Mouse (Mus musculus) heart, postnatal 0 days (tissue): ENCODE results near the gene Olfr39. TPM values are rescaled to one million over a fixed set of nuclear protein-coding genes. Genes with fewer than 3 reads are reported as not detected.
"Not testable (repeated sequence)": the region's sequence is repeated elsewhere in the genome, so short reads cannot be mapped to it uniquely, and the experiment has no call there.

Experiments
- ATAC-seq: fragments of 200-750 bp; cut with Nextera tagmentation; 2 replicates; pipeline ENCODE4 v1.8.0; 2017; ENCODE audit warnings: low read depth, moderate number of reproducible peaks, moderate library complexity; ENCODE audit not compliant: insufficient read depth
- DNase-seq: peaks from one replicate; pipeline ENCODE4 v3.0.0-alpha.2; 2016; ENCODE audit warnings: low spot score
- H3K27ac ChIP-seq: fragments of 300-500 bp; sonication (generic); 2 replicates; pipeline ENCODE4 v1.5.1; 2014; ENCODE audit warnings: low read depth, mild to moderate bottlenecking
- H3K27me3 ChIP-seq: fragments of 300-500 bp; sonication (generic); 2 replicates; pipeline ENCODE4 v1.6.1; 2014; ENCODE audit warnings: low read length, mixed read lengths; ENCODE audit not compliant: control insufficient read depth, insufficient read depth
- H3K36me3 ChIP-seq: fragments of 300-500 bp; sonication (generic); replicated peaks from 2 replicates; pipeline ENCODE4 v1.6.1; 2014; ENCODE audit warnings: low read length, mixed read lengths; ENCODE audit not compliant: control insufficient read depth, insufficient read depth
- H3K4me1 ChIP-seq: fragments of 300-500 bp; sonication (generic); 2 replicates; pipeline ENCODE4 v1.6.1; 2014; ENCODE audit warnings: antibody characterized with exemption; ENCODE audit not compliant: control insufficient read depth, insufficient read depth
- H3K4me2 ChIP-seq: fragments of 300-500 bp; sonication (generic); 2 replicates; pipeline ENCODE4 v1.6.1; 2014; ENCODE audit warnings: low read depth, mild to moderate bottlenecking, low read length, moderate library complexity
- H3K4me3 ChIP-seq: fragments of 300-500 bp; sonication (generic); 2 replicates; pipeline ENCODE4 v1.5.1; 2014; ENCODE audit warnings: low read depth, low read length
- H3K9ac ChIP-seq: fragments of 300-500 bp; sonication (generic); replicated peaks from 2 replicates; pipeline ENCODE4 v1.6.1; 2014; ENCODE audit warnings: low read depth, low read length, mixed read lengths
- H3K9me3 ChIP-seq: fragments of 300-500 bp; sonication (generic); replicated peaks from 2 replicates; pipeline ENCODE4 v1.6.1; 2016; ENCODE audit warnings: low read length; ENCODE audit not compliant: control insufficient read depth
- CTCF ChIP-seq: IDR thresholded peaks from 2 replicates; pipeline ENCODE4 v1.5.1; 2016; ENCODE audit warnings: antibody characterized with exemption, control low read depth, low read depth
- EP300 ChIP-seq: IDR thresholded peaks from 2 replicates; pipeline ENCODE4 v1.6.1; 2016; ENCODE audit warnings: antibody characterized with exemption, low read depth
- WGBS: fragments of 180-500 bp; shearing (Covaris S2); extraction: QIAGEN DNeasy Blood & Tissue Kit; methylation state at CpG from one replicate; pipeline ENCODE4 v1.1.7; 2014; 5-methylcytosine and 5-hydroxymethylcytosine counted together
- polyA plus RNA-seq: library from polyadenylated mRNA; unstranded; fragments of >200 nt; fragmentation: Nextera tagmentation; extraction: Ambion mirVana; gene quantifications from 2 replicates; pipeline ENCODE4 v1.2.1, GENCODE M21; 2015
- total RNA-seq: library from RNA; depleted of rRNA; stranded (reverse); fragments of >200 nt; gene quantifications from 2 replicates; pipeline ENCODE4 v1.2.3, GENCODE M21; 2014; ENCODE audit warnings: low replicate concordance; rRNA removed

Gene Olfr39
- total RNA-seq, result not detected in 2 replicates
- not detected in 2 replicates for polyA plus RNA-seq

DNA sequence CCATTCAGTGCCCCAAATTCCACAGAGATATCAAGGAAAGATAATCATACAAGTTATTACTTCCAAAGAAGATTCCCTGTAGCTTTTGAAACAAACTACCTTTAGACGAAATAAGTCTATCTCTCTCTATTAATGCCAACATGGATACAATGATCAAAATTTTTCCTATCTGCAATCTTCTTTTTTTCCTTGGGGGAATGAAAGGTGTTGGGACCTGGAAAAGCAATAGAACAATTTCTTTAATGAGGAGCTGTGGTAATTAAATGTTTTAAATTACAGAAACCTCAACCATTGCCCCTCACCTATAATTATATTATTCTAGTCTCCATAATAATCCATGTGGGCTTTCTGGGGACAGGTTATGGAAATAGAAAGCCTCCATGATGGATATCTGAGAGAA is at the start of gene Olfr39:
Gene Olfr39, plus strand, starts transcription at position 301 of the 400 bp plus-strand sequence.
- 58% methylated on average over 1 of the region's 1 CpGs for WGBS
- no peak within 1 kb of the TSS for H3K4me3 ChIP-seq
- ATAC-seq (no peak), DNase-seq (no peak)
- H3K27ac ChIP-seq, result no peak within 1 kb of the TSS
- H3K4me2 ChIP-seq, result no peak within 1 kb of the TSS
- H3K36me3 ChIP-seq, result no peaks in the 10 kb centered on the region
- TF ChIP-seq EP300 (no peak), CTCF (no peak)
- no peak within 1 kb of the TSS for H3K9ac ChIP-seq
- H3K9me3 ChIP-seq, result no peaks in the 10 kb centered on the region
- H3K4me1 ChIP-seq, result no peaks in the 10 kb centered on the region
- H3K27me3 ChIP-seq, result no peaks in the 10 kb centered on the region

DNA sequence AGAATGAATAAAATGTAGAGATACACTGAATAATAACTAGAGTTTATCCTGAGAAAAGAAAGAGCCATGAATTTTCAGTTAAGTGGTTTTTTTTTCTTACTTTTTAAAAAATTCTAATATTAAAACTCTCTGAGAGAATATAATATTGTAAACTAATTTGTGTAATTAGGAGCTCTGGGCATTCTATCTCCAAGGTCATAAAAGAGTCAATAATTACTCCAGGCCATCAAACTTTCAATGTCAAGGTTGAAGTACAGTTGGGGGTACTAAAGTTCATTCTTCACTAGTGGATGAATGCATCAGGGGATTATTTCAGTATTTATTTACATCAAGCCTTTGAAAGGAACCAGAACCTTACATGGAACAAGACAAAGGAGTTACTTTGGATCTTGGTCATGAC is 45.3 kb upstream of the Olfr39 start, which contains the start of gene Olfr872:
Gene Olfr872, plus strand, starts transcription at position 301 of the 400 bp plus-strand sequence.
- no peak within 1 kb of the TSS for H3K9ac ChIP-seq
- no peak within 1 kb of the TSS for H3K4me2 ChIP-seq
- H3K4me3 ChIP-seq, result no peak within 1 kb of the TSS
- ATAC-seq (no peak), DNase-seq (no peak)
- TF ChIP-seq EP300, result no peak
- no peak for TF ChIP-seq CTCF
- H3K9me3 ChIP-seq, result no peaks in the 10 kb centered on the region
- H3K4me1 ChIP-seq, result no peaks in the 10 kb centered on the region
- no peak within 1 kb of the TSS for H3K27ac ChIP-seq
- no peaks in the 10 kb centered on the region for H3K36me3 ChIP-seq
- no peaks in the 10 kb centered on the region for H3K27me3 ChIP-seq

DNA sequence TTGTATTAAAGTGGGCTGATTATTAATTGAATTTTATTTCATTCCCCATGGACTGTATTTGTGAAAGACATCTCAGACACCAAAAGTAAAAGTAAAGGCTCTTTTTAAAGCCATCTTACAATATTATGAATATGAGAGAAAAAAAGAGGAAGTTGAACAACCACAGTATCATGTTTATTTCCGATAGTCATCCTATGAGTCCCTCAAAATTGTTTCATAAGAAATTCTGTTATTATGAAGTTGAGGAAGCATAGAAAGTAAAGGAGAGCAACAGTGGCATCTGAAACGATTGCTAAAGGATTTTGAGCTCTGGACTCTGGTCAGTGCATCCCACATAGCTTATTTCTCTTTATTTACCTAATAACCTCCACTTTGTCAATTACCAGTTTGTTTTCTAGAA is 44.8 kb upstream of the Olfr39 start:
- Histone ChIP-seq H3K9ac (no peak overlapping the region), H3K4me3 (no peak overlapping the region), H3K27ac (no peak overlapping the region), H3K4me2 (no peak overlapping the region), H3K9me3 (no peaks in the 10 kb centered on the region), H3K36me3 (no peaks in the 10 kb centered on the region), H3K4me1 (no peaks in the 10 kb centered on the region), H3K27me3 (no peaks in the 10 kb centered on the region)
- TF ChIP-seq CTCF (no peak), EP300 (no peak)
- ATAC-seq (no peak), DNase-seq (no peak)
- 56% methylated on average over 2 of the region's 2 CpGs for WGBS

DNA sequence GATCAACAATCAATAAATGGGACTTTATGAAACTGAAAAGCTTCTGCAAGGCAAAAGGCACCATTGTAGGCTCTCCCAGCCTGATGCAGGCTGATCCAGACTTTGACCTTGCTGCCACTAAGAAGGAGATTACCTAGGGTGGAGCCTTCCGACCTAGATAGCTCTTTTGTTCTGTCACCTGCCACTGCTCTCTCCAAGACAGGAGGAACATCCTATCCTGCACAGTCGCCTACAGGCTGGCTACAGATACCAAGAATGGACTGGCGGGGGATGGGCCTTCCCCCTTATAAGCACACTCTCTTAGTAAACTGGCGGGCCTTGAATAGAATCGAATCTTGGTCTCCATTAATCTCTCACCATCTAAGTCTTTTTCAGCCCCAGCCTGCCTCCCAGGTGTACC is 13.4 kb downstream of the Olfr39 start:
- not testable (repeated sequence) for H3K4me1 ChIP-seq, H3K36me3 ChIP-seq, DNase-seq, ATAC-seq, H3K4me3 ChIP-seq, H3K27ac ChIP-seq, H3K9me3 ChIP-seq, H3K4me2 ChIP-seq, H3K27me3 ChIP-seq, H3K9ac ChIP-seq
- WGBS, result 69% methylated on average over 5 of the region's 5 CpGs

DNA sequence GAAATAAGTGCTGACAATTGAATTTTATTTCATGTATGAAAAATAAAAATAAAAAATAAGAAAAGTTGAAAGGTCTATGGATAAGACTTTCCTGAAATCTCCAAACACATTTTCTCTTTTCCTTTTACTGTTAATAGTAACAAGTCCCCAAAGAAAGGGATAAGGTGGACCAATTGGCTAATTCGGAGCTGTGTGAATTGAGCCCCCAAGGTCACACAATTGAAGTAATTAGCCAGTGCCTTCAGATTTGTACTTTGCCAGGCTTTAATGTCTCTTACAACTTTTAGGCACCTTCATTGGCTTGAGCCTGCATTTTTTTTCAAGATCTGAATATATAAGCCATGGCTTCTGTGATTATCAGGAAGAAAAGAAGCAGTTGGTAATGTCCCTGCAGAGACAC is 16.1 kb downstream of the Olfr39 start, which contains the start of gene Olfr873:
Gene Olfr873, plus strand, starts transcription at position 301 of the 400 bp plus-strand sequence.
- no peak within 1 kb of the TSS for H3K27ac ChIP-seq
- H3K4me1 ChIP-seq, result no peaks in the 10 kb centered on the region
- TF ChIP-seq CTCF (no peak), EP300 (no peak)
- no peaks in the 10 kb centered on the region for H3K36me3 ChIP-seq
- 71% methylated on average over 1 of the region's 1 CpGs for WGBS
- DNase-seq (no peak), ATAC-seq (no peak)
- no peak within 1 kb of the TSS for H3K4me2 ChIP-seq
- H3K4me3 ChIP-seq, result no peak within 1 kb of the TSS
- H3K9ac ChIP-seq, result no peak within 1 kb of the TSS
- H3K27me3 ChIP-seq, result no peaks in the 10 kb centered on the region
- H3K9me3 ChIP-seq, result no peaks in the 10 kb centered on the region

DNA sequence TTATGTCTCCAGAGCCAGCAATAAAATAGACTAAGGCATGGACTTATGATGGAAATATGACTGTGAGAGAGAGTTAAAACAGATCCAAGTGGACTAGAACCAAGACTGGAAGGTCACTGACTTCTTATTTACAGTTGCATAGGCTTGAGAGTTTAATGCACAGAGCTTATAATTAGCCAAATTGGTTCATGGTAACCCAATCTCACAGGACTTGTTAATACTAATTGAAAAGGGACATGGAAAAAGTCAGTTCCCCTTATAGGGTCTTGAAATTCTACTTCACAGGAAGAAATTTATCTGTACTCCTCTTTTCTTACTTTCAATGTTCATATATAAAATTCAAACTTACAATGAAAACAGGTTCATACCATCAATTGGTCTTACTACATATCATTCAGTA is 53.8 kb downstream of the Olfr39 start, which contains the start of gene Olfr18:
Gene Olfr18, minus strand, starts transcription at position 101 of the 400 bp plus-strand sequence.
- TF ChIP-seq CTCF, result no peak
- TF ChIP-seq EP300, result no peak
- no peaks in the 10 kb centered on the region for H3K36me3 ChIP-seq
- H3K4me3 ChIP-seq, result no peak within 1 kb of the TSS
- no peak within 1 kb of the TSS for H3K9ac ChIP-seq
- no peaks in the 10 kb centered on the region for H3K4me1 ChIP-seq
- no peaks in the 10 kb centered on the region for H3K9me3 ChIP-seq
- ATAC-seq (no peak), DNase-seq (no peak)
- H3K27ac ChIP-seq, result no peak within 1 kb of the TSS
- no peak within 1 kb of the TSS for H3K4me2 ChIP-seq
- no peaks in the 10 kb centered on the region for H3K27me3 ChIP-seq

Other genes starting within 250 kb of the Olfr39 start
- not detected in 2 replicates for gene Olfr867, start 224.8 kb upstream of the Olfr39 start, total RNA-seq
- gene Olfr867, start 224.8 kb upstream of the Olfr39 start, polyA plus RNA-seq, result not detected in 2 replicates
- not detected in 2 replicates for gene Olfr868, start 183.7 kb upstream of the Olfr39 start, total RNA-seq
- gene Olfr868, start 183.7 kb upstream of the Olfr39 start, polyA plus RNA-seq, result not detected in 2 replicates
- gene Olfr869, start 153.3 kb upstream of the Olfr39 start, total RNA-seq, result not detected in 2 replicates
- gene Olfr869, start 153.3 kb upstream of the Olfr39 start, polyA plus RNA-seq, result not detected in 2 replicates
- gene Olfr870, start 108.3 kb upstream of the Olfr39 start, total RNA-seq, result not detected in 2 replicates
- not detected in 2 replicates for gene Olfr870, start 108.3 kb upstream of the Olfr39 start, polyA plus RNA-seq
- gene Olfr871, start 70.1 kb upstream of the Olfr39 start, total RNA-seq, result not detected in 2 replicates
- not detected in 2 replicates for gene Olfr871, start 70.1 kb upstream of the Olfr39 start, polyA plus RNA-seq
- not detected in 2 replicates for gene Olfr872, start 45.2 kb upstream of the Olfr39 start, total RNA-seq
- gene Olfr872, start 45.2 kb upstream of the Olfr39 start, polyA plus RNA-seq, result not detected in 2 replicates
- gene Olfr873, start 16.2 kb downstream of the Olfr39 start, total RNA-seq, result not detected in 2 replicates
- 0.05 TPM in 1 of 2 replicates, not detected in the other for gene Olfr873, start 16.2 kb downstream of the Olfr39 start, polyA plus RNA-seq
- gene Olfr18, start 53.7 kb downstream of the Olfr39 start, total RNA-seq, result not detected in 2 replicates
- gene Olfr18, start 53.7 kb downstream of the Olfr39 start, polyA plus RNA-seq, result not detected in 2 replicates
- gene Zfp560, start 102.8 kb downstream of the Olfr39 start, total RNA-seq, result 4.7 and 4.8 TPM in 2 replicates
- gene Zfp560, start 102.8 kb downstream of the Olfr39 start, polyA plus RNA-seq, result 53.2 and 53.6 TPM in 2 replicates
- gene Zfp26, start 177.8 kb downstream of the Olfr39 start, total RNA-seq, result 10.0 and 13.4 TPM in 2 replicates
- 3.8 and 5.7 TPM in 2 replicates for gene Zfp26, start 177.8 kb downstream of the Olfr39 start, polyA plus RNA-seq
- gene Zfp426, start 210.4 kb downstream of the Olfr39 start, total RNA-seq, result 10.4 and 13.7 TPM in 2 replicates
- gene Zfp426, start 210.4 kb downstream of the Olfr39 start, polyA plus RNA-seq, result 7.9 and 9.0 TPM in 2 replicates
- gene Zfp266, start 239.1 kb downstream of the Olfr39 start, total RNA-seq, result 26.8 and 50.1 TPM in 2 replicates
- gene Zfp266, start 239.1 kb downstream of the Olfr39 start, polyA plus RNA-seq, result 25.4 and 28.7 TPM in 2 replicates